In the genomic region with DNA sequence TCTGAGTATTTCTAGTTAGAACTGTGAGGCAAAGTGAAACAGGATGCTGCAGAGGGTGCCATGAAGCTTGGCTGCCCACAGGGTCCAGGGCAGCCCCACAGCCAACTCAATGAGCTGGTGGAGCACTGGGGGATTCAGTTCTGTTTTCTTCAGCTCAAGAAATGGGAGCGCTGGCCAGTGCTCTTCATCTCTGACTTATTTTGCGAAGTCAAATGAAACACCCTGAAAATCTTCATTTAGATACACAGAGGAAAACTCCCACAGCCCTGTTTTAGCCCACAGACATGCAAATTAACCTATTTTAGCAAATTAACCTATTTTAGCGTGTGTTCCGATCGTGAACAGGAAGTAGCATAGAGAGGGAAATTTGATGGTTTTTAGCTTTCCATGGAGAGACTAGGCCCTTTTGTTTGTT, we compare ENCODE assay signal across 15 mouse cellular contexts. TPM values are rescaled to one million over a fixed set of nuclear protein-coding genes. Genes with fewer than 3 reads are reported as not detected.
DNase-seq lines count a peak whose midpoint lies in the region; ATAC-seq and TF ChIP-seq lines count a peak whose summit lies in the region.
"Had no signal": no experiment of that assay in that cellular context is flagged by ENCODE, and none has a peak within 500 bp of the region (broad histone marks: within the 10 kb centered on the region; RNA-seq: fewer than 3 reads in every experiment).

No protein-coding gene starts in this region.

- H3K36me3 ChIP-seq in heart, embryonic 10.5 days: no peaks in the 10 kb centered on the region
- H3K36me3 ChIP-seq in lung, embryonic 15.5 days: no peaks in the 10 kb centered on the region
- no peaks in the 10 kb centered on the region for H3K36me3 ChIP-seq in heart, postnatal 0 days (replicated peaks; ENCODE audit: control insufficient read depth, insufficient read depth, low read length)
- no peaks in the 10 kb centered on the region for H3K36me3 ChIP-seq in spleen, adult 2 months (ENCODE audit: control insufficient read depth, insufficient read depth, low read length)
- no peaks in the 10 kb centered on the region for H3K36me3 ChIP-seq in thymus, adult 2 months (ENCODE audit: control insufficient read depth, insufficient read depth, low read length)
- H3K36me3 ChIP-seq: hindbrain, embryonic 12.5 days had no signal

- ATAC-seq in lung, embryonic 15.5 days (ENCODE audit: borderline replicate concordance, extremely low read depth, low FRiP score, low TSS enrichment): no peak
- ATAC-seq in heart, postnatal 0 days (ENCODE audit: insufficient read depth, low read depth): no peak
- ATAC-seq: midbrain, embryonic 16.5 days had no signal

- H3K27me3 ChIP-seq in heart, embryonic 10.5 days (ENCODE audit: insufficient read depth, poor library complexity, severe bottlenecking): no peaks in the 10 kb centered on the region
- no peaks in the 10 kb centered on the region for H3K27me3 ChIP-seq in lung, embryonic 15.5 days
- no peaks in the 10 kb centered on the region for H3K27me3 ChIP-seq in heart, postnatal 0 days (ENCODE audit: control insufficient read depth, insufficient read depth, low read length)
- H3K27me3 ChIP-seq in spleen, adult 2 months (ENCODE audit: control insufficient read depth, insufficient read depth, low read length): no peaks in the 10 kb centered on the region
- H3K27me3 ChIP-seq in thymus, adult 2 months (ENCODE audit: control insufficient read depth, insufficient read depth, low read length): no peaks in the 10 kb centered on the region
- H3K27me3 ChIP-seq: hindbrain, embryonic 12.5 days had no signal

- H3K27ac ChIP-seq in heart, embryonic 10.5 days: peak overlapping the region; percentile 88
- peak overlapping the region; percentile 58 for H3K27ac ChIP-seq in lung, embryonic 15.5 days
- peak overlapping the region; percentile 91 for H3K27ac ChIP-seq in heart, postnatal 0 days (ENCODE audit: low read depth)
- peak overlapping the region; percentile 76 for H3K27ac ChIP-seq in spleen, adult 2 months (ENCODE audit: insufficient read depth, low read length)
- no peak overlapping the region for H3K27ac ChIP-seq in thymus, adult 2 months (ENCODE audit: control insufficient read depth, insufficient read depth, low read length)
- H3K27ac ChIP-seq: hindbrain, embryonic 12.5 days; stomach, postnatal 0 days had no signal

- H3K9ac ChIP-seq in lung, embryonic 15.5 days: no peak overlapping the region
- no peak overlapping the region for H3K9ac ChIP-seq in heart, postnatal 0 days (replicated peaks; ENCODE audit: low read depth, low read length)
- H3K9ac ChIP-seq: hindbrain, embryonic 12.5 days had no signal

- TF ChIP-seq EP300 in heart, postnatal 0 days (IDR thresholded peaks at IDR 0.05; ENCODE audit: low read depth): no peak

- no peak overlapping the region for H3K4me2 ChIP-seq in lung, embryonic 15.5 days
- no peak overlapping the region; the same call in 1 of the 2 replicates for H3K4me2 ChIP-seq in heart, postnatal 0 days (ENCODE audit: low read depth, low read length)
- H3K4me2 ChIP-seq: hindbrain, embryonic 12.5 days had no signal

- H3K9me3 ChIP-seq in heart, embryonic 10.5 days: no peaks in the 10 kb centered on the region
- H3K9me3 ChIP-seq in lung, embryonic 15.5 days: no peaks in the 10 kb centered on the region
- no peaks in the 10 kb centered on the region for H3K9me3 ChIP-seq in heart, postnatal 0 days (replicated peaks; ENCODE audit: control insufficient read depth, low read length)
- H3K9me3 ChIP-seq: hindbrain, embryonic 12.5 days had no signal

- no peak overlapping the region; the same call in 1 of the 2 replicates for H3K4me3 ChIP-seq in heart, embryonic 10.5 days
- no peak overlapping the region for H3K4me3 ChIP-seq in lung, embryonic 15.5 days
- no peak overlapping the region for H3K4me3 ChIP-seq in heart, postnatal 0 days (ENCODE audit: low read depth, low read length)
- no peak overlapping the region for H3K4me3 ChIP-seq in spleen, adult 2 months (ENCODE audit: extremely low read depth, insufficient read depth, insufficient read length)
- H3K4me3 ChIP-seq in thymus, adult 2 months (ENCODE audit: control insufficient read depth, insufficient read depth, low read length): no peak overlapping the region
- H3K4me3 ChIP-seq: hindbrain, embryonic 12.5 days had no signal

- intact Hi-C loops in heart, postnatal 36 days (cut with DNase I): loop anchor here (5.0 kb wide), 1 partner anchor 87 kb away; no protein-coding TSS in a partner anchor

- H3K4me1 ChIP-seq in heart, embryonic 10.5 days: peaks cover 32% of the 10 kb centered on the region
- peaks cover 18% of the 10 kb centered on the region for H3K4me1 ChIP-seq in lung, embryonic 15.5 days
- peaks cover 24% of the 10 kb centered on the region; the same call in 1 of the 2 replicates for H3K4me1 ChIP-seq in heart, postnatal 0 days (ENCODE audit: control insufficient read depth, insufficient read depth)
- H3K4me1 ChIP-seq in spleen, adult 2 months (ENCODE audit: control insufficient read depth, insufficient read depth, insufficient read length): peaks cover 10% of the 10 kb centered on the region; the same call in 1 of the 2 replicates
- no peaks in the 10 kb centered on the region for H3K4me1 ChIP-seq in thymus, adult 2 months (replicated peaks; ENCODE audit: control insufficient read depth, insufficient read depth, low read length)
- H3K4me1 ChIP-seq: hindbrain, embryonic 12.5 days had no signal

- no peak for TF ChIP-seq CTCF in heart, postnatal 0 days (IDR thresholded peaks at IDR 0.05; ENCODE audit: low read depth)
- TF ChIP-seq CTCF in spleen, adult 2 months (IDR thresholded peaks at IDR 0.05; ENCODE audit: extremely low read depth, insufficient read depth, insufficient read length, insufficient replicate concordance): no peak
- TF ChIP-seq CTCF in thymus, adult 2 months (IDR thresholded peaks at IDR 0.05; ENCODE audit: borderline replicate concordance, control insufficient read depth, extremely low read depth, insufficient read depth, low read length, poor library complexity): no peak

- no peak for TF ChIP-seq POLR2A in spleen, adult 2 months (IDR thresholded peaks at IDR 0.05; ENCODE audit: low read depth, low read length)
- no peak for TF ChIP-seq POLR2A in thymus, adult 2 months (IDR thresholded peaks at IDR 0.05; ENCODE audit: control insufficient read depth, extremely low read depth, insufficient read depth, low read length, poor library complexity)

- no peak for DNase-seq in heart, embryonic 10.5 days (ENCODE audit: low spot score)
- DNase-seq in heart, postnatal 36 days: no peak
- no peak for DNase-seq in lung, postnatal 4 days
- no peak for DNase-seq in heart, postnatal 0 days (ENCODE audit: low spot score)
- DNase-seq in spleen, adult 2 months (ENCODE audit: low read depth in 1 of 2, low spot score in 2 of 2): peak; percentile 39 to 57
- DNase-seq in thymus, adult 2 months: no peak
- DNase-seq in thymus, postnatal 4 days: no peak
- DNase-seq: adrenal gland, postnatal 36 days; cerebellum, adult 9-10 months; kidney, adult 9 months; right cerebral cortex, postnatal 14 days had no signal

- WGBS in heart, embryonic 10.5 days: 90% methylated on average over 5 of the region's 5 CpGs
- WGBS in lung, embryonic 15.5 days: 90% methylated on average over 5 of the region's 5 CpGs
- WGBS in heart, postnatal 0 days: 81% methylated on average over 5 of the region's 5 CpGs
- WGBS in spleen, adult 2 months: 35% methylated on average over 5 of the region's 5 CpGs
- WGBS in thymus, adult 2 months: 80% methylated on average over 5 of the region's 5 CpGs

RNA-seq across cellular contexts. Expression of a gene that starts 45.4 kb away (rescaled TPM):
- polyA plus RNA-seq in heart, embryonic 10.5 days (2016; fragmentation: Nextera tagmentation; extraction: Ambion mirVana): 113 and 119 TPM in 2 replicates
- total RNA-seq in heart, postnatal 36 days (2021): 100 to 1,000 TPM; 173 to 251 TPM
- 131 and 138 TPM in 2 replicates for polyA plus RNA-seq in lung, embryonic 15.5 days (2015; fragmentation: Nextera tagmentation; extraction: Ambion mirVana)
- total RNA-seq in heart, postnatal 0 days (2014; rRNA removed; ENCODE audit: low replicate concordance): 225 and 263 TPM in 2 replicates
- polyA plus RNA-seq in heart, postnatal 0 days (2015; fragmentation: Nextera tagmentation; extraction: Ambion mirVana): 130 and 144 TPM in 2 replicates
- polyA plus RNA-seq in spleen, adult 2 months (2012; rRNA removed): 25.9 and 28.5 TPM in 2 replicates
- 105 and 110 TPM in 2 replicates for polyA plus RNA-seq in thymus, adult 2 months (2012; rRNA removed)

Comparison
In these comparisons a context has a peak if more than half of its experiments do, and no peak if none do; other contexts are left out.
1. DNase-seq: peak in spleen, adult 2 months (2 of 2); none in heart, embryonic 10.5 days (single experiment), heart, postnatal 36 days (0 of 2), lung, postnatal 4 days (0 of 2), heart, postnatal 0 days (single experiment), thymus, adult 2 months (single experiment) and thymus, postnatal 4 days (single experiment).